Mouse (Mus musculus) myocyte (in vitro differentiated cells): ENCODE results near the gene Atf6. TPM values are rescaled to one million over a fixed set of nuclear protein-coding genes. Genes with fewer than 3 reads are reported as not detected.

ENCODE experiments used
- H3K27me3 ChIP-seq: one replicate; pipeline ENCODE4 v1.6.1; 2011; ENCODE audit not compliant: control insufficient read depth, insufficient read depth, insufficient read length
- H3K36me3 ChIP-seq: one replicate; pipeline ENCODE4 v1.6.1; 2011; ENCODE audit not compliant: control insufficient read depth, insufficient read depth
- H3K4me2 ChIP-seq: one replicate; pipeline ENCODE4 v1.6.1; 2011; ENCODE audit warnings: low read depth, control low read depth
- H3K4me3 ChIP-seq: one replicate; pipeline ENCODE4 v1.5.1; 2011; ENCODE audit warnings: mild to moderate bottlenecking, control low read depth, moderate library complexity
- H3K79me2 ChIP-seq: one replicate; pipeline ENCODE4 v1.6.1; 2011; ENCODE audit not compliant: control insufficient read depth, insufficient read depth
- H3ac ChIP-seq: one replicate; pipeline ENCODE4 v1.6.1; 2011; ENCODE audit not compliant: control insufficient read depth, insufficient read length
- CEBPB ChIP-seq: IDR thresholded peaks from 2 replicates; pipeline ENCODE4 v1.6.1; 2011; ENCODE audit warnings: mild to moderate bottlenecking, moderate library complexity; ENCODE audit not compliant: poor library complexity, insufficient read depth, severe bottlenecking
- E2F4 ChIP-seq: IDR thresholded peaks from one replicate; pipeline ENCODE4 v1.6.1; 2011; ENCODE audit warnings: mild to moderate bottlenecking, control low read depth, moderate library complexity; ENCODE audit not compliant: insufficient read depth
- MAX ChIP-seq: IDR thresholded peaks from one replicate; pipeline ENCODE4 v1.6.1; 2011; ENCODE audit warnings: low read depth, mild to moderate bottlenecking, control low read depth
- MYOD1 ChIP-seq, 3 experiments: IDR thresholded peaks; one replicate each; pipeline ENCODE4 v1.6.1; 2011; ENCODE audit warnings: control low read depth in 2 of 3, low read depth in 2 of 3, mild to moderate bottlenecking in 2 of 3, moderate library complexity in 1 of 3; ENCODE audit not compliant: insufficient read length in 2 of 3, control insufficient read depth in 1 of 3
- MYOG ChIP-seq, 3 experiments: IDR thresholded peaks; one replicate each; pipeline ENCODE4 v1.6.1; 2011; ENCODE audit warnings: control low read depth in 2 of 3, low read depth in 2 of 3, mild to moderate bottlenecking in 2 of 3; ENCODE audit not compliant: insufficient read length in 2 of 3, control insufficient read depth in 1 of 3, insufficient read depth in 1 of 3
- POLR2A ChIP-seq: IDR thresholded peaks from one replicate; pipeline ENCODE4 v1.6.1; 2011; ENCODE audit warnings: low read depth, mild to moderate bottlenecking, control low read depth, moderate library complexity; ENCODE audit not compliant: insufficient read length
- POLR2AphosphoS2 ChIP-seq: IDR thresholded peaks from one replicate; pipeline ENCODE4 v1.6.1; 2011; ENCODE audit warnings: low read depth, control low read depth; ENCODE audit not compliant: insufficient read length
- REST ChIP-seq: IDR thresholded peaks from one replicate; pipeline ENCODE4 v1.6.1; 2011; ENCODE audit warnings: mild to moderate bottlenecking, control low read depth, moderate library complexity; ENCODE audit not compliant: insufficient read depth, insufficient read length
- SRF ChIP-seq: IDR thresholded peaks from one replicate; pipeline ENCODE4 v1.6.1; 2011; ENCODE audit warnings: low read depth; ENCODE audit not compliant: control insufficient read depth, insufficient read length
- TCF12 ChIP-seq: IDR thresholded peaks from one replicate; pipeline ENCODE4 v1.6.1; 2011; ENCODE audit warnings: mild to moderate bottlenecking, control low read depth; ENCODE audit not compliant: poor library complexity, insufficient read depth, severe bottlenecking
- TCF3 ChIP-seq: IDR thresholded peaks from one replicate; pipeline ENCODE4 v1.6.1; 2011; ENCODE audit warnings: low read depth, control low read depth; ENCODE audit not compliant: insufficient read length
- USF1 ChIP-seq: IDR thresholded peaks from one replicate; pipeline ENCODE4 v1.6.1; 2011; ENCODE audit warnings: low read depth, mild to moderate bottlenecking, control low read depth, moderate library complexity
- polyA plus RNA-seq: library from polyadenylated mRNA; unstranded; fragments of >200 nt; fragmentation: generic; extraction: Trizol; gene quantifications from one replicate; pipeline ENCODE4 v1.2.1, GENCODE M21; 2012; ENCODE audit warnings: missing spikeins

The Atf6 gene
- polyA plus RNA-seq, 1 experiment = 40.2 TPM

- Histone ChIP-seq H3K79me2 (no peaks in the 10 kb centered on the region), H3K27me3 (no peaks in the 10 kb centered on the region), H3K4me3 (no peak overlapping the region), H3K36me3 (no peaks in the 10 kb centered on the region), H3ac (no peak overlapping the region), H3K4me2 (no peak overlapping the region)
- TF ChIP-seq REST (no peak), SRF (no peak), E2F4 (no peak), CEBPB (no peak), USF1 (no peak), MYOG (IDR thresholded peaks at IDR 0.05; ENCODE audit: control insufficient read depth in 1 of 3, insufficient read depth in 1 of 3, insufficient read length in 2 of 3, low read depth in 2 of 3) (no peak), MAX (no peak)
These were observed 177.8 kb downstream of the Atf6 start for GRCm38 (mm10) chr1:170689773-170690172.

GRCm38 (mm10) chr1:170683863-170684262, 183.7 kb downstream of the Atf6 start:
- Histone ChIP-seq H3K79me2 (no peaks in the 10 kb centered on the region), H3K36me3 (peaks cover 11% of the 10 kb centered on the region), H3K4me2 (no peak overlapping the region), H3K27me3 (no peaks in the 10 kb centered on the region), H3ac (no peak overlapping the region), H3K4me3 (no peak overlapping the region)
- TF ChIP-seq POLR2AphosphoS2 (no peak), MAX (no peak), SRF (no peak), POLR2A (no peak), REST (no peak), CEBPB (no peak), USF1 (no peak)

GRCm38 (mm10) chr1:170679624-170680023, 187.9 kb downstream of the Atf6 start:
- Histone ChIP-seq H3K36me3 (peaks cover 15% of the 10 kb centered on the region), H3K4me2 (no peak overlapping the region), H3K27me3 (no peaks in the 10 kb centered on the region), H3K4me3 (no peak overlapping the region), H3K79me2 (no peaks in the 10 kb centered on the region), H3ac (no peak overlapping the region)
- TF ChIP-seq CEBPB (no peak), E2F4 (no peak), USF1 (no peak), MYOD1 (IDR thresholded peaks at IDR 0.05; ENCODE audit: control insufficient read depth in 1 of 3, insufficient read length in 2 of 3, low read depth in 2 of 3) (no peak)

GRCm38 (mm10) chr1:170678861-170679260, 188.7 kb downstream of the Atf6 start:
- Histone ChIP-seq H3K36me3 (peaks cover 15% of the 10 kb centered on the region), H3K4me3 (no peak overlapping the region), H3K27me3 (no peaks in the 10 kb centered on the region), H3K79me2 (no peaks in the 10 kb centered on the region), H3K4me2 (no peak overlapping the region), H3ac (no peak overlapping the region)
- TF ChIP-seq MAX = no peak
- no peak for TF ChIP-seq CEBPB
- no peak for TF ChIP-seq MYOD1 (IDR thresholded peaks at IDR 0.05; ENCODE audit: control insufficient read depth in 1 of 3, insufficient read length in 2 of 3, low read depth in 2 of 3)
- no peak for TF ChIP-seq TCF12
- TF ChIP-seq REST = no peak
- no peak for TF ChIP-seq POLR2A
- TF ChIP-seq POLR2AphosphoS2 = no peak
- TF ChIP-seq TCF3 = no peak
- TF ChIP-seq SRF = no peak
- no peak for TF ChIP-seq USF1
- TF ChIP-seq MYOG (IDR thresholded peaks at IDR 0.05; ENCODE audit: control insufficient read depth in 1 of 3, insufficient read depth in 1 of 3, insufficient read length in 2 of 3, low read depth in 2 of 3) = no peak
- no peak for TF ChIP-seq E2F4

GRCm38 (mm10) chr1:170677681-170678080, 189.9 kb downstream of the Atf6 start:
- Histone ChIP-seq H3K27me3 (no peaks in the 10 kb centered on the region), H3K4me2 (no peak overlapping the region), H3ac (no peak overlapping the region), H3K79me2 (no peaks in the 10 kb centered on the region), H3K36me3 (peaks cover 15% of the 10 kb centered on the region), H3K4me3 (no peak overlapping the region)
- TF ChIP-seq POLR2A (no peak), E2F4 (no peak), SRF (no peak), CEBPB (no peak), POLR2AphosphoS2 (no peak), REST (no peak), MAX (no peak), MYOD1 (IDR thresholded peaks at IDR 0.05; ENCODE audit: control insufficient read depth in 1 of 3, insufficient read length in 2 of 3, low read depth in 2 of 3) (no peak)
